ENCODE assay signal across 8 mouse cellular contexts in the genomic region with DNA sequence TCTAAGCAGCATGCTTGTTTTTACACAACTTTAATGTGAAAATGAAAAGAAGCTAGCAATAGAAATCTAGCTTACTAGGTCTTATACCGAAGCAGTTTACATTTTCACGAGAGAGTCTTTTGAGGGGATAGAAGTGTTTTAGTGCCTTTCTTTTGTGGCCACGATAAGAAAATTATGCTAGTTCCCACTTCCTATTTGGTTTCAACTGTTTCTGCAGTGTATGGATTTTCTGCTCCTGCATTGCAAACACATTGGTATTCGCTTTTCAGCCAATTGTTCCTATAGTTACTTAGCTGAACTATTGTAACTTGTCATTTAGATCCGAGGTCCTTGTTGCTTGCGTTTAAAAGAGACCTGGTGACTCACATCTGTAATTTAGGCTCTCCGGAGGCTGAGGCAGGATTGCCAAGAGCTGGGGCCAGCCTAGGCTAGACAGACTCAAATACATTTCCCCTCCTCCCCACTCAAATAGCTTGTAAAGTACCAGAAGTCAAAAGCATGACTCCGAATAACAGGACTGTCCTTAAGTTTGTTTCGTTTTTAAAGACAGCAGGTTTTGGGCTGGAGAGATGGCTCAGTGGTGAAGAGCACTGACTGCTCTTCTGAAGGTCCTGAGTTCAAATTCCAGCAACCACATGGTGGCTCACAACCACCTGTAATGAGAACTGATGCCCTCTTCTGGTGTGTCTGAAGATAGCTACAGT. TPM values are rescaled to one million over a fixed set of nuclear protein-coding genes. Genes with fewer than 3 reads are reported as not detected.
DNase-seq lines count a peak whose midpoint lies in the region; ATAC-seq and TF ChIP-seq lines count a peak whose summit lies in the region.

No protein-coding gene starts in this region.

- peaks cover 5% of the 10 kb centered on the region; the same call in 1 of the 2 replicates for H3K4me1 ChIP-seq in lung, adult 2 months (ENCODE audit: control insufficient read depth, insufficient read depth, low read length)
- no peaks in the 10 kb centered on the region for H3K4me1 ChIP-seq in cortical plate, adult 2 months (ENCODE audit: control insufficient read depth, insufficient read depth, low read length)
- peaks cover 11% of the 10 kb centered on the region for H3K4me1 ChIP-seq in hindbrain, postnatal 0 days (ENCODE audit: insufficient read depth, low read length)

- peak overlapping the region; percentile 56 for H3K4me3 ChIP-seq in lung, adult 2 months (replicated peaks; ENCODE audit: extremely low read depth, low read depth, low read length)
- H3K4me3 ChIP-seq in cortical plate, adult 2 months (ENCODE audit: insufficient read depth, low read length): peak overlapping the region; percentile 88; the same call in 1 of the 2 replicates
- H3K4me3 ChIP-seq in hindbrain, postnatal 0 days (ENCODE audit: low read length): peak overlapping the region; percentile 82
- peak overlapping the region; percentile 53 for H3K4me3 ChIP-seq in myocyte

- no peaks in the 10 kb centered on the region for H3K36me3 ChIP-seq in hindbrain, postnatal 0 days (ENCODE audit: insufficient read depth, low read length)
- H3K36me3 ChIP-seq in myocyte (ENCODE audit: control insufficient read depth, insufficient read depth): no peaks in the 10 kb centered on the region

- DNase-seq in lung, adult 2 months: no peak
- no peak for DNase-seq in lung, postnatal 25 days (ENCODE audit: low spot score)
- DNase-seq in hindbrain, postnatal 0 days (ENCODE audit: low spot score): no peak
- DNase-seq in ovary, postnatal 14 days (ENCODE audit: low spot score): no peak
- no peak for DNase-seq in Muller cell, postnatal 12 days (ENCODE audit: inconsistent ontology term)
- no peak for DNase-seq in cerebellum, adult 8-10 months

- peak overlapping the region; percentile 17 for H3ac ChIP-seq in myocyte (ENCODE audit: control insufficient read depth, insufficient read length)

- peak overlapping the region; percentile 83 for H3K9ac ChIP-seq in hindbrain, postnatal 0 days (replicated peaks; ENCODE audit: low read length)

- TF ChIP-seq CTCF in lung, adult 2 months (IDR thresholded peaks at IDR 0.05; ENCODE audit: insufficient read depth, low read length): no peak
- no peak for TF ChIP-seq CTCF in cortical plate, adult 2 months (IDR thresholded peaks at IDR 0.05; ENCODE audit: extremely low read depth, insufficient read depth, low read length)
- no peak for TF ChIP-seq CTCF in hindbrain, postnatal 0 days (IDR thresholded peaks at IDR 0.05; ENCODE audit: low read depth)

- H3K27ac ChIP-seq in cortical plate, adult 2 months (ENCODE audit: insufficient read depth, low read length): no peak overlapping the region; the same call in 1 of the 2 replicates
- H3K27ac ChIP-seq in hindbrain, postnatal 0 days: peak overlapping the region; percentile 99

- 10% methylated on average over 9 of the region's 9 CpGs for WGBS in lung, adult 2 months
- WGBS in hindbrain, postnatal 0 days: 30% methylated on average over 9 of the region's 9 CpGs

- no peak for ATAC-seq in hindbrain, postnatal 0 days

- H3K9me3 ChIP-seq in hindbrain, postnatal 0 days (ENCODE audit: low read length): no peaks in the 10 kb centered on the region

- H3K27me3 ChIP-seq in hindbrain, postnatal 0 days (ENCODE audit: insufficient read depth, low read length): no peaks in the 10 kb centered on the region
- H3K27me3 ChIP-seq in myocyte (ENCODE audit: control insufficient read depth, insufficient read depth, insufficient read length): no peaks in the 10 kb centered on the region

- peaks cover 12% of the 10 kb centered on the region for H3K79me2 ChIP-seq in myocyte (ENCODE audit: control insufficient read depth, insufficient read depth)

- no peak for TF ChIP-seq POLR2A in lung, adult 2 months (IDR thresholded peaks at IDR 0.05; ENCODE audit: borderline replicate concordance, extremely low read depth, low read depth, low read length)
- TF ChIP-seq POLR2A in cortical plate, adult 2 months (IDR thresholded peaks at IDR 0.05; ENCODE audit: extremely low read depth, insufficient read depth, low read length): no peak
- no peak for TF ChIP-seq POLR2A in myocyte (IDR thresholded peaks at IDR 0.05; ENCODE audit: insufficient read length, low read depth)

- peak overlapping the region; percentile 84 for H3K4me2 ChIP-seq in hindbrain, postnatal 0 days (ENCODE audit: low read depth, low read length)
- peak overlapping the region; percentile 93 for H3K4me2 ChIP-seq in myocyte (ENCODE audit: low read depth)

TF ChIP-seq in myocyte, 11 proteins besides CTCF, POLR2A, EP300 and RAD21:
- TF ChIP-seq MYOD1 (IDR thresholded peaks at IDR 0.05; ENCODE audit: control insufficient read depth in 1 of 3, insufficient read length in 2 of 3, low read depth in 2 of 3): no peak
- TF ChIP-seq USF1 (IDR thresholded peaks at IDR 0.05; ENCODE audit: low read depth): no peak
- TF ChIP-seq MYOG (IDR thresholded peaks at IDR 0.05; ENCODE audit: control insufficient read depth in 1 of 3, insufficient read depth in 1 of 3, insufficient read length in 2 of 3, low read depth in 2 of 3): no peak
- no peak for TF ChIP-seq CEBPB (IDR thresholded peaks at IDR 0.05; ENCODE audit: insufficient read depth, poor library complexity, severe bottlenecking)
- no peak for TF ChIP-seq TCF12 (IDR thresholded peaks at IDR 0.05; ENCODE audit: insufficient read depth, poor library complexity, severe bottlenecking)
- no peak for TF ChIP-seq TCF3 (IDR thresholded peaks at IDR 0.05; ENCODE audit: insufficient read length, low read depth)
- TF ChIP-seq REST (IDR thresholded peaks at IDR 0.05; ENCODE audit: insufficient read depth, insufficient read length): no peak
- no peak for TF ChIP-seq POLR2AphosphoS2 (IDR thresholded peaks at IDR 0.05; ENCODE audit: insufficient read length, low read depth)
- no peak for TF ChIP-seq MAX (IDR thresholded peaks at IDR 0.05; ENCODE audit: low read depth)
- TF ChIP-seq SRF (IDR thresholded peaks at IDR 0.05; ENCODE audit: control insufficient read depth, insufficient read length, low read depth): no peak
- TF ChIP-seq E2F4 (IDR thresholded peaks at IDR 0.05; ENCODE audit: insufficient read depth): no peak
TF ChIP-seq in myocyte: peak in this region for 0.

RNA-seq across cellular contexts. Expression of gene Hist4h4, which starts 0.6 kb away (rescaled TPM):
- 0.65 and 1.1 TPM in 2 replicates for polyA plus RNA-seq in lung, adult 2 months (2012; rRNA removed)
- polyA plus RNA-seq in cortical plate, adult 2 months (2012; rRNA removed): 0.51 and 1.1 TPM in 2 replicates
- 80.5 and 164 TPM in 2 replicates for total RNA-seq in hindbrain, postnatal 0 days (2014; rRNA removed)
- polyA plus RNA-seq in hindbrain, postnatal 0 days (2015; fragmentation: Nextera tagmentation; extraction: Ambion mirVana): 0.39 and 0.47 TPM in 2 replicates
- 0.31 TPM for polyA plus RNA-seq in myocyte (2012; fragmentation: generic; extraction: Trizol)

RNA-seq across cellular contexts. Expression of gene H2afj, which starts 3.2 kb away (rescaled TPM):
- polyA plus RNA-seq in lung, adult 2 months (2012; rRNA removed): 242 and 409 TPM in 2 replicates
- 135 and 139 TPM in 2 replicates for polyA plus RNA-seq in cortical plate, adult 2 months (2012; rRNA removed)
- total RNA-seq in hindbrain, postnatal 0 days (2014; rRNA removed): 36.8 and 42.0 TPM in 2 replicates
- 116 and 119 TPM in 2 replicates for polyA plus RNA-seq in hindbrain, postnatal 0 days (2015; fragmentation: Nextera tagmentation; extraction: Ambion mirVana)
- 254 TPM for polyA plus RNA-seq in myocyte (2012; fragmentation: generic; extraction: Trizol)

RNA-seq across cellular contexts. Expression of gene BC049715, which starts 22.6 kb away (rescaled TPM):
- polyA plus RNA-seq in lung, adult 2 months (2012; rRNA removed): 0.57 and 1.0 TPM in 2 replicates
- polyA plus RNA-seq in cortical plate, adult 2 months (2012; rRNA removed): 1.0 and 1.4 TPM in 2 replicates
- 0.50 and 1.2 TPM in 2 replicates for total RNA-seq in hindbrain, postnatal 0 days (2014; rRNA removed)
- 2.8 and 4.2 TPM in 2 replicates for polyA plus RNA-seq in hindbrain, postnatal 0 days (2015; fragmentation: Nextera tagmentation; extraction: Ambion mirVana)
- polyA plus RNA-seq in myocyte (2012; fragmentation: generic; extraction: Trizol): 0.10 TPM

RNA-seq across cellular contexts. Expression of gene Wbp11, which starts 23.2 kb away (rescaled TPM):
- 31.3 and 32.2 TPM in 2 replicates for polyA plus RNA-seq in lung, adult 2 months (2012; rRNA removed)
- polyA plus RNA-seq in cortical plate, adult 2 months (2012; rRNA removed): 59.7 and 64.0 TPM in 2 replicates
- 37.1 and 39.4 TPM in 2 replicates for total RNA-seq in hindbrain, postnatal 0 days (2014; rRNA removed)
- polyA plus RNA-seq in hindbrain, postnatal 0 days (2015; fragmentation: Nextera tagmentation; extraction: Ambion mirVana): 78.1 and 81.2 TPM in 2 replicates
- polyA plus RNA-seq in myocyte (2012; fragmentation: generic; extraction: Trizol): 44.6 TPM

RNA-seq across cellular contexts. Expression of gene Gucy2c, which starts 23.3 kb away (rescaled TPM):
- polyA plus RNA-seq in lung, adult 2 months (2012; rRNA removed): 0.04 and 0.27 TPM in 2 replicates
- 0.11 and 0.15 TPM in 2 replicates for polyA plus RNA-seq in cortical plate, adult 2 months (2012; rRNA removed)
- total RNA-seq in hindbrain, postnatal 0 days (2014; rRNA removed): 0.50 and 0.52 TPM in 2 replicates
- polyA plus RNA-seq in hindbrain, postnatal 0 days (2015; fragmentation: Nextera tagmentation; extraction: Ambion mirVana): 0.28 and 0.45 TPM in 2 replicates
- polyA plus RNA-seq in myocyte (2012; fragmentation: generic; extraction: Trizol): 0.01 TPM
